Mouse (Mus musculus): ENCODE measurements around the gene Josd1.

Gene Josd1

GRCm38 (mm10) chr15:79658531-79659375, 29.0 kb downstream of the Josd1 start, which contains the start of the genes Fam227a and Cby1:
Gene Fam227a (minus strand): TSS chr15:79658956.
Gene Cby1 (plus strand): TSS chr15:79659199.
- peak; percentile 91 to 92 for DNase-seq (ENCODE audit: low spot score in 2 of 2)

DNA sequence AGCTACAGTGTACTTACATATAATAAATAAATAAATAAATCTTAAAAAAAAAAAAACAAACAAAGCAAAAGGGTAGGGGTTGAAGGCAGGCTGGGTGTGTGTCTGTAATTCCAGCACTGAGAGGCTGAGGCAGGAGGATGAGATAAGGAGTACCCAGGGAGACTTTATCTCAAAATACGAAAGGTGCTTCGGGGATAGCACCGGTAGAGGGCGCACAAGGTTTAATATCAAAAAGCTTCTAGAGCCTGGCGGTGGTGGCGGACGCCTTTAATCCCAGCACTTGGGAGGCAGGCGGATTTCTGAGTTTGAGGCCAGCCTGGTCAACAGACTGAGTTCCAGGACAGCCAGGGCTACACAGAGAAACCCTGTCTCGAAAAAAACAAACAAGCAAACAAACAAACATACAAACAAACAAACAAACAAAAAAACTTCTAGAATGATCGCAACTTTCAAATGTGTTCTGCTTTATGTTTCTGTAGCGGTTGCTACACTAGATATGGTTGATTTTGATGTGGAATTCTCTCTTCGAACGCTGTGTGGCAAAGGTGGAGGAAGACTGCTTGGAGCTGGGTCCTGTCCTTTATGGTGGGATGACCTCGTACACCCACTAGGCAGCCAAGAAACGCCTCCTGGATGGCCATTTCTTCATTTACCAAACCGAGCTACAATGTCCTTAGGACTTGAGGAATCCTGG, 29.7 kb downstream of the Josd1 start:
- DNase-seq (ENCODE audit: low spot score in 2 of 2) = peak; percentile 64 to 73

DNA sequence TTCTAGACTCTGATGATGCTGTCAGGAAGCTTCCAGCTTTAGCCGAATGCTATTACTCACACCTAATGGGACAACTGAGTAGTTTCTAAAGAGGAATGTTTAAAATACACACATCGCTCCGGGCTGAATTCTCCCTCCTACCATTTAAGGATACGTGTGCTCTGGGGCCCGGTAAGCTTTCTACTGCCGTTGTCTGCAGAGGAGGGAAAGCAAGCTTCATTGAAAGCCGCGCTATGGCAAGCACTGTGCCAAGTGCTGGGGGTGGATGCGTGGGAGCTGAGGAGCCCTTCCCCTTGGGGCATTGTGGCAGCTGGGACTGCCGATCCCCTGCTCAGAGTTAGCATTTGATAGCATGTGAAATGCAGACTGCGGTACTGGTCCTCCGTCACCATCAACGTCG, 31.3 kb downstream of the Josd1 start:
- no peak for DNase-seq (ENCODE audit: low spot score in 2 of 2)

DNA sequence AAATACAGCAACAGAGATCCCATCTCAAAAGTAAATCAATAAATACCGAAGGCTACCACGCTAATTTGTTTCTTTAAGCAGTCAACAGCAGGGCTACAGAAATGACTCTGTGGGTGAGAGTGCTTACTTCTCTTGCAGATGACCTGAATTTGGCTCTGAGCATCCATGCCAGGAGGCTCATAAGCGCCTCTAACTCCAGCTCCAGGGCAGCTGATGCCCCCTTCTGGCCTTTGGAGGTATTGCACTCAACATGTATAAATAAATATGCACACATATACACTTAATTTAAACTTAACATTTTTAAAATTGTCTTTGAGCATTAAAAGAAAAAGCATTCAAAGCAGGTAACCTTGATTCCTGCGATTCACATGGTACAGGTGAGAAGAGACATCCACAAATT, 36.2 kb downstream of the Josd1 start:
- no peak for DNase-seq (ENCODE audit: low spot score in 2 of 2)

- DNase-seq (ENCODE audit: low spot score in 2 of 2) = no peak
Measured at GRCm38 (mm10) chr15:79650569-79650968, 37.1 kb downstream of the Josd1 start.

GRCm38 (mm10) chr15:79648130-79648529, 39.6 kb downstream of the Josd1 start:
- DNase-seq (ENCODE audit: low spot score in 2 of 2) = no peak

DNA sequence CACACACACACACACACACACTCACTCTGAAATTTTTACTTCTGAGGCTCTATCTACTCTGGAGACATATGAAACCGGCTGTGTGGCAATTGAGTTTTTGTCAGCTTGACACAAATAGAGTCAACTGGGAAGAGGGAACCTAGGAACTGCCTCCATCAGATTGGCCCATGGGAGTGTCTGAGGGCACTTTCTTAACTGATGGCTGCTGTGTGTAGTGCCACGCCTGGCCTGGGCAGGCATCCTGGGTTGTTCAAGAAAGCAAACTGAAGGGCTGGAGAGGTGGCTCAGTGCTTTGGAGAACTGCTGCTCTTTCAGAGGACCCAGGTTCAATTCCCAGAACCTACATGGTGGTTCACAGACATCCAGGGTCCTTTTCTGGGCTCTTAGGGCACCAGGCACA, 42.2 kb downstream of the Josd1 start:
- DNase-seq (ENCODE audit: low spot score in 2 of 2) = no peak

GRCm38 (mm10) chr15:79641135-79641817, 46.4 kb downstream of the Josd1 start:
- no peak for DNase-seq (ENCODE audit: low spot score in 2 of 2)

DNA sequence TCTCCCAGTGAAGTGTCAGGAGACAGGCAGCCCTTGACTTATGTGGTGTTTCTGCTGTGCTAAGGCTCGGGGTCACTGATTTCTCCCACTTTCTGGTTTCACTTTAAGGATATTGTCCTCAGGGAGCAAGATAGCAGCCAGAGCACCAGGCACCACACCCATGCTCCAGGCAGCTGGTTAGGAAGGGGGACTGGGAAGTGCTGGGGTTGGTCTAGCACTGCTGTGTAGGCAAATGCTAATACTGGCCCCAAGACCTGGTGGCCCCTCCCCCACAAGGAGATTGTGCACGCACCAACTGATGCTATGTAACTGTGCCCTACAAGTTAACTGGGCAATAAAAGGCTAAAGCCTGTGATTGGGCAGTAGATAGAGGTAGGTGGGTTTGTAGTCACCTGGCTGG, 57.2 kb downstream of the Josd1 start:
- DNase-seq (ENCODE audit: low spot score in 2 of 2) = no peak

Measured in urinary bladder, adult 18-20 months (tissue).